Mouse (Mus musculus): ENCODE data around the gene Xylt1. TPM values are rescaled to one million over a fixed set of nuclear protein-coding genes. Genes with fewer than 3 reads are reported as not detected.

The Xylt1 gene
- total RNA-seq, 4 experiments from 2014 or later, result 6.1 to 9.9 (median 7.3) TPM

- no peak for DNase-seq (ENCODE audit: low spot score in 2 of 2)
Measured at GRCm38 (mm10) chr7:117478937-117479336, 98.2 kb downstream of the Xylt1 start.

GRCm38 (mm10) chr7:117480831-117481230 is 100.1 kb downstream of the Xylt1 start:
- DNase-seq (ENCODE audit: low spot score in 2 of 2), result no peak

GRCm38 (mm10) chr7:117481404-117481803 is 100.6 kb downstream of the Xylt1 start:
- no peak for DNase-seq (ENCODE audit: low spot score in 2 of 2)

GRCm38 (mm10) chr7:117482701-117483100 is 101.9 kb downstream of the Xylt1 start:
- DNase-seq (ENCODE audit: low spot score in 2 of 2), result no peak

GRCm38 (mm10) chr7:117484589-117484988 is 103.8 kb downstream of the Xylt1 start:
- no peak for DNase-seq (ENCODE audit: low spot score in 2 of 2)

- DNase-seq (ENCODE audit: low spot score in 2 of 2), result no peak
Measured at GRCm38 (mm10) chr7:117484989-117485536, 104.3 kb downstream of the Xylt1 start.

- no peak for DNase-seq (ENCODE audit: low spot score in 2 of 2)
Measured at GRCm38 (mm10) chr7:117486425-117487172, 105.8 kb downstream of the Xylt1 start.

GRCm38 (mm10) chr7:117487173-117487490 is 106.4 kb downstream of the Xylt1 start:
- no peak for DNase-seq (ENCODE audit: low spot score in 2 of 2)

GRCm38 (mm10) chr7:117489973-117490372 is 109.2 kb downstream of the Xylt1 start:
- DNase-seq (ENCODE audit: low spot score in 2 of 2), result no peak

- no peak for DNase-seq (ENCODE audit: low spot score in 2 of 2)
Measured at GRCm38 (mm10) chr7:117490500-117491205, 109.9 kb downstream of the Xylt1 start.

- no peak for DNase-seq (ENCODE audit: low spot score in 2 of 2)
Measured at GRCm38 (mm10) chr7:117491495-117491894, 110.7 kb downstream of the Xylt1 start.

GRCm38 (mm10) chr7:117494210-117494609 is 113.4 kb downstream of the Xylt1 start:
- DNase-seq (ENCODE audit: low spot score in 2 of 2), result peak; percentile 39 to 56

GRCm38 (mm10) chr7:117494618-117495310 is 114.0 kb downstream of the Xylt1 start:
- DNase-seq (ENCODE audit: low spot score in 2 of 2), result peak in 1 of 2 experiments; percentile 25

GRCm38 (mm10) chr7:117495751-117496150 is 115.0 kb downstream of the Xylt1 start:
- no peak for DNase-seq (ENCODE audit: low spot score in 2 of 2)

- DNase-seq (ENCODE audit: low spot score in 2 of 2), result no peak
Measured at GRCm38 (mm10) chr7:117498173-117498572, 117.4 kb downstream of the Xylt1 start.

- DNase-seq (ENCODE audit: low spot score in 2 of 2), result no peak
Measured at GRCm38 (mm10) chr7:117501355-117502181, 120.8 kb downstream of the Xylt1 start.

GRCm38 (mm10) chr7:117502415-117502814 is 121.6 kb downstream of the Xylt1 start:
- no peak for DNase-seq (ENCODE audit: low spot score in 2 of 2)

- no peak for DNase-seq (ENCODE audit: low spot score in 2 of 2)
Measured at GRCm38 (mm10) chr7:117503714-117504113, 122.9 kb downstream of the Xylt1 start.

GRCm38 (mm10) chr7:117505791-117506190 is 125.0 kb downstream of the Xylt1 start:
- DNase-seq (ENCODE audit: low spot score in 2 of 2), result no peak

GRCm38 (mm10) chr7:117507351-117507750 is 126.6 kb downstream of the Xylt1 start:
- DNase-seq (ENCODE audit: low spot score in 2 of 2), result no peak

- peak in 1 of 2 experiments; percentile 23 for DNase-seq (ENCODE audit: low spot score in 2 of 2)
Measured at GRCm38 (mm10) chr7:117508090-117508489, 127.3 kb downstream of the Xylt1 start.

Measured in gastrocnemius, adult 8-10 months (tissue).